ENCODE assay signal across 9 mouse cellular contexts in the genomic region with DNA sequence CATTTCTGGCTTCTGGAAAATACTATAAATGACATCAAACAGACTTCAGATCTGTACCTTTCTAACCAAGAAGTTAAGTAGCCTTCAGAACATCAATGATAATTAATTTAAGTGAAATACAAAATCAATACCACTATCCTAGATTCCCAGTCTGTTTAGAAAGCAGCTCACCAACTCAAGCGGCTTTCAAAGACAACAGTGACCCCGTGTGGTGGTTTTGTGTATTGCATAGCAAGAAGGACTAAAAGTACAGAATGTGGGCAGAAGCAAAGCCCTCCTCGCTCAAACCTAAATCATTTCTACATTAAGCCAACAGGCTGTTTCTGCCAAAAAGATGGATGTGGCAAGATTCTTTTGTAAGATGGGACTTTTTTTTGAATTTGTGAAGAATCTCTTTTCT.
DNase-seq lines count a peak whose midpoint lies in the region; ATAC-seq lines count a peak whose summit lies in the region.
"Had no signal": no experiment of that assay in that cellular context is flagged by ENCODE, and none has a peak within 500 bp of the region (broad histone marks: within the 10 kb centered on the region; RNA-seq: fewer than 3 reads in every experiment).

No protein-coding gene starts in this region.

- no peaks in the 10 kb centered on the region for H3K9me3 ChIP-seq in forebrain, embryonic 13.5 days (replicated peaks)
- no peaks in the 10 kb centered on the region for H3K9me3 ChIP-seq in forebrain, embryonic 15.5 days
- H3K9me3 ChIP-seq: midbrain, embryonic 12.5 days had no signal

- H3K4me2 ChIP-seq in forebrain, embryonic 13.5 days = no peak overlapping the region
- H3K4me2 ChIP-seq in forebrain, embryonic 15.5 days (replicated peaks) = no peak overlapping the region
- H3K4me2 ChIP-seq: midbrain, embryonic 12.5 days had no signal

- WGBS in forebrain, embryonic 13.5 days = 6% methylated on average over 3 of the region's 3 CpGs
- 5% methylated on average over 3 of the region's 3 CpGs for WGBS in forebrain, embryonic 15.5 days

- 0 out of 2 replicates have a peak, but pooled peaks have one; percentile 30 for ATAC-seq in forebrain, embryonic 13.5 days
- ATAC-seq in forebrain, embryonic 15.5 days (replicated peaks) = no peak

- no peaks in the 10 kb centered on the region for H3K4me1 ChIP-seq in forebrain, embryonic 13.5 days
- no peaks in the 10 kb centered on the region for H3K4me1 ChIP-seq in forebrain, embryonic 15.5 days
- H3K4me1 ChIP-seq: midbrain, embryonic 12.5 days had no signal

- no peaks in the 10 kb centered on the region for H3K27me3 ChIP-seq in forebrain, embryonic 13.5 days
- peaks cover 6% of the 10 kb centered on the region; the same call in 1 of the 2 replicates for H3K27me3 ChIP-seq in forebrain, embryonic 15.5 days
- H3K27me3 ChIP-seq: midbrain, embryonic 12.5 days had no signal

- no peak overlapping the region for H3K4me3 ChIP-seq in forebrain, embryonic 13.5 days
- H3K4me3 ChIP-seq in forebrain, embryonic 15.5 days = no peak overlapping the region
- H3K4me3 ChIP-seq: midbrain, embryonic 12.5 days had no signal

- no peaks in the 10 kb centered on the region for H3K36me3 ChIP-seq in forebrain, embryonic 13.5 days (ENCODE audit: poor library complexity, severe bottlenecking)
- no peaks in the 10 kb centered on the region for H3K36me3 ChIP-seq in forebrain, embryonic 15.5 days
- H3K36me3 ChIP-seq: midbrain, embryonic 12.5 days had no signal

- peak; percentile 31 for DNase-seq in WW6 (ENCODE audit: low read depth, low spot score)
- DNase-seq in cerebellum, postnatal 25 days = peak; percentile 76 to 89
- DNase-seq in gastrocnemius, postnatal 25 days = peak; percentile 24
- peak; percentile 88 for DNase-seq in layer of hippocampus, adult 9-10 months (ENCODE audit: low spot score)
- DNase-seq in lung, postnatal 36 days = peak; percentile 90
- DNase-seq in spleen, postnatal 4 days (ENCODE audit: low spot score in 2 of 2) = peak; percentile 69 to 90

- no peak overlapping the region for H3K9ac ChIP-seq in forebrain, embryonic 13.5 days
- H3K9ac ChIP-seq in forebrain, embryonic 15.5 days (replicated peaks) = no peak overlapping the region
- H3K9ac ChIP-seq: midbrain, embryonic 12.5 days had no signal

- no peak overlapping the region for H3K27ac ChIP-seq in forebrain, embryonic 13.5 days
- H3K27ac ChIP-seq in forebrain, embryonic 15.5 days (replicated peaks) = no peak overlapping the region
- H3K27ac ChIP-seq: midbrain, embryonic 12.5 days had no signal

Comparison
In these comparisons a context has a peak if more than half of its experiments do, and no peak if none do; other contexts are left out.
1. DNase-seq: peak in every context shown above with its lines; median percentile 90 in lung, postnatal 36 days; 88 in layer of hippocampus, adult 9-10 months; 82 in cerebellum, postnatal 25 days; 80 in spleen, postnatal 4 days; 31 in WW6; 24 in gastrocnemius, postnatal 25 days.